Mouse (Mus musculus) megakaryocyte-erythroid progenitor cell, adult 5 weeks (primary cell): ENCODE data around the gene Olfr1416. TPM values are rescaled to one million over a fixed set of nuclear protein-coding genes. Genes with fewer than 3 reads are reported as not detected.

Experiments used
- polyA plus RNA-seq: library from polyadenylated mRNA; stranded (reverse); fragments of >175 nt; gene quantifications from 2 replicates; pipeline ENCODE4 v1.2.3, GENCODE M21; 2012

The Olfr1416 gene
- polyA plus RNA-seq, result not detected in 2 replicates

GRCm38 (mm10) chr1:92485013-92485412 lies at the start of gene Olfr1416:
Gene Olfr1416, minus strand, starts transcription at chr1:92485113.

GRCm38 (mm10) chr1:92518561-92518960 lies 33.6 kb upstream of the Olfr1416 start, which contains the start of gene Olfr1414:
Gene Olfr1414, minus strand, starts transcription at chr1:92518661.

DNA sequence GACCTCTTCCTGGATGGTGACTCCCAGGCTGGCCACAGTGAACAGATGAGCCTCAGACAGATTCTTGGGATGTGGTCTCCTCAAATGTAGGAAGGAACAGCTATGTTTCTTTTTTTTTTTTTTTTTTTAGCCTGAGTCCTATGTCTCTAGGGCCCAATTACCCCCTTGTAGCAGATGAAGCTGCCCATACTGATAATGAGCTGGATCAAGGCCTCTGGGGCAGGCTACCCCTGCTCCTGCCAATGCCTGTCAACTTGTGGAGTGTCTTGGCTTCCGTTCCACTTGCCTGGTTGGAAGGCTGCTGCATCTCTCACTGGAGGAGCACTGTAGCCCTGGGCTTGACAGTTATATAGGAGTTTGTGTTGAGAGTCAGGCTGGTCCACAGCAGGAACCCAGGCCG lies 11.1 kb upstream of the Olfr1416 start, which contains the start of gene Olfr1415:
Gene Olfr1415 (minus strand): TSS at position 101 of the 400 bp plus-strand sequence.

GRCm38 (mm10) chr1:92473165-92474041 lies 11.5 kb downstream of the Olfr1416 start, which contains the start of gene Ndufa10:
Gene Ndufa10, minus strand, starts transcription at chr1:92473860.

Other genes starting within 250 kb of the Olfr1416 start
- 41.4 and 48.4 TPM in 2 replicates for gene Ndufa10, start 11.3 kb downstream of the Olfr1416 start, polyA plus RNA-seq
- gene Olfr1415, start 11.0 kb upstream of the Olfr1416 start, polyA plus RNA-seq, result 0.15 TPM in 1 of 2 replicates, not detected in the other
- gene Olfr1414, start 33.5 kb upstream of the Olfr1416 start, polyA plus RNA-seq, result not detected in 2 replicates
- not detected in 2 replicates for gene Olfr1413, start 86.2 kb upstream of the Olfr1416 start, polyA plus RNA-seq
- not detected in 2 replicates for gene Olfr1412, start 100.7 kb upstream of the Olfr1416 start, polyA plus RNA-seq
- 0.15 TPM in 1 of 2 replicates, not detected in the other for gene Olfr1411, start 109.3 kb upstream of the Olfr1416 start, polyA plus RNA-seq
- gene Olfr1410, start 120.7 kb upstream of the Olfr1416 start, polyA plus RNA-seq, result not detected in 2 replicates
- not detected in 2 replicates for gene Olfr12, start 132.7 kb upstream of the Olfr1416 start, polyA plus RNA-seq
- gene Cops9, start 156.9 kb upstream of the Olfr1416 start, polyA plus RNA-seq, result 89.2 and 91.9 TPM in 2 replicates
- 1.6 and 3.6 TPM in 2 replicates for gene Otos, start 163.7 kb upstream of the Olfr1416 start, polyA plus RNA-seq